Mouse (Mus musculus) stomach, postnatal 0 days (tissue): Measurements from ENCODE around the gene Tmem30c. TPM values are rescaled to one million over a fixed set of nuclear protein-coding genes. Genes with fewer than 3 reads are reported as not detected.
A peak's percentile ranks its signal among the peaks of the same experiment; 100 is the strongest.
"Not testable (repeated sequence)": the region's sequence is repeated elsewhere in the genome, so short reads cannot be mapped to it uniquely, and the experiment has no call there.

Source experiments
- ATAC-seq: fragments of 200-750 bp; cut with Nextera tagmentation; 2 replicates; pipeline ENCODE4 v1.8.0; 2017; ENCODE audit not compliant: low FRiP score, low TSS enrichment
- DNase-seq: peaks from one replicate; pipeline ENCODE4 v3.0.0-alpha.2; 2016; ENCODE audit warnings: low spot score
- H3K27ac ChIP-seq: fragments of 300-500 bp; sonication (generic); replicated peaks from 2 replicates; pipeline ENCODE4 v1.5.1; 2014; ENCODE audit warnings: mild to moderate bottlenecking, control low read depth
- H3K27me3 ChIP-seq: fragments of 300-500 bp; sonication (generic); 2 replicates; pipeline ENCODE4 v1.6.1; 2014; ENCODE audit warnings: low read length; ENCODE audit not compliant: control insufficient read depth, insufficient read depth
- H3K36me3 ChIP-seq: fragments of 300-500 bp; sonication (generic); 2 replicates; pipeline ENCODE4 v1.6.1; 2014; ENCODE audit warnings: low read length, mixed read lengths; ENCODE audit not compliant: control insufficient read depth, insufficient read depth
- H3K4me1 ChIP-seq: fragments of 300-500 bp; sonication (generic); replicated peaks from 2 replicates; pipeline ENCODE4 v1.6.1; 2014; ENCODE audit warnings: antibody characterized with exemption; ENCODE audit not compliant: control insufficient read depth, insufficient read depth
- H3K4me2 ChIP-seq: fragments of 300-500 bp; sonication (generic); replicated peaks from 2 replicates; pipeline ENCODE4 v1.6.1; 2014; ENCODE audit warnings: low read depth, mild to moderate bottlenecking, control low read depth, moderate library complexity
- H3K4me3 ChIP-seq: fragments of 300-500 bp; sonication (generic); 2 replicates; pipeline ENCODE4 v1.5.1; 2014; ENCODE audit warnings: low read depth, low read length, control low read depth
- H3K9ac ChIP-seq: fragments of 300-500 bp; sonication (generic); 2 replicates; pipeline ENCODE4 v1.6.1; 2014; ENCODE audit warnings: mild to moderate bottlenecking, low read length, control low read depth, mixed read lengths
- H3K9me3 ChIP-seq: fragments of 300-500 bp; sonication (generic); 2 replicates; pipeline ENCODE4 v1.6.1; 2016; ENCODE audit warnings: low read length; ENCODE audit not compliant: control insufficient read depth
- CTCF ChIP-seq: IDR thresholded peaks from 2 replicates; pipeline ENCODE4 v1.5.1; 2016; ENCODE audit warnings: antibody characterized with exemption, low read depth, mild to moderate bottlenecking, moderate library complexity
- EP300 ChIP-seq: optimal IDR thresholded peaks from 2 replicates; pipeline ENCODE3; 2016; ENCODE audit warnings: antibody characterized with exemption
- WGBS: fragments of 180-500 bp; shearing (Covaris S2); extraction: QIAGEN DNeasy Blood & Tissue Kit; methylation state at CpG from one replicate; pipeline ENCODE4 v1.1.7; 2014; 5-methylcytosine and 5-hydroxymethylcytosine counted together
- polyA plus RNA-seq: library from polyadenylated mRNA; unstranded; fragments of >200 nt; fragmentation: Nextera tagmentation; extraction: Ambion mirVana; gene quantifications from 2 replicates; pipeline ENCODE4 v1.2.1, GENCODE M21; 2015

Tmem30c gene
- polyA plus RNA-seq, 1 experiment from 2014 or later: not detected

GRCm38 (mm10) chr16:57235871-57236510, 56.7 kb downstream of the Tmem30c start:
- TF ChIP-seq CTCF (no peak), EP300 (no peak)
- no peak for ATAC-seq
- Histone ChIP-seq H3K9ac (no peak overlapping the region), H3K4me2 (no peak overlapping the region), H3K36me3 (no peaks in the 10 kb centered on the region), H3K9me3 (no peaks in the 10 kb centered on the region), H3K4me3 (no peak overlapping the region), H3K27me3 (no peaks in the 10 kb centered on the region), H3K27ac (no peak overlapping the region), H3K4me1 (no peaks in the 10 kb centered on the region)
- DNase-seq: no peak
- WGBS: 44% methylated on average over 7 of the region's 7 CpGs

DNA sequence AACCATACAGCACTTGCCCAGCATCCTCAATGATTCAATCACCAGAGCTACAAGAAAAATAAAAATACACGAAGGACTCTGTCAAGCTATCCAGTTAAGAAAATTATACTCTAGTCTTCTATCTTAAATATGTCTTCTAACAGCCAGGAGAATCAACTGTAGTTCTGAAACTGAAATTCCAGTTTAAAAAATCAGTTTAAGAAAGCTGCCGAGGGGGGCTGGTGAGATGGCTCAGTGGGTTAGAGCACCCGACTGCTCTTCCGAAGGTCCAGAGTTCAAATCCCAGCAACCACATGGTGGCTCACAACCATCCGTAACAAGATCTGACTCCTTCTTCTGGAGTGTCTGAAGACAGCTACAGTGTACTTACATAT, 60.7 kb downstream of the Tmem30c start:
- not testable (repeated sequence) for DNase-seq, H3K4me1 ChIP-seq, H3K27me3 ChIP-seq, H3K9me3 ChIP-seq, H3K36me3 ChIP-seq, ATAC-seq, H3K9ac ChIP-seq, H3K27ac ChIP-seq
- H3K4me2 ChIP-seq: peak overlapping the region; percentile 40; the same call in 1 of the 2 replicates
- peak overlapping the region; percentile 4; the same call in 1 of the 2 replicates for H3K4me3 ChIP-seq
- WGBS: 64% methylated on average over 4 of the region's 5 CpGs

GRCm38 (mm10) chr16:57231089-57231936, 61.4 kb downstream of the Tmem30c start, which contains the start of gene Tbc1d23:
Gene Tbc1d23 (minus strand): TSS chr16:57231504.
- peak; percentile 99 for DNase-seq
- no peaks in the 10 kb centered on the region for H3K36me3 ChIP-seq
- H3K4me2 ChIP-seq: peak within 1 kb of the TSS; percentile 79
- H3K9me3 ChIP-seq: no peaks in the 10 kb centered on the region
- peaks cover 2% of the 10 kb centered on the region; the same call in 1 of the 2 replicates for H3K4me1 ChIP-seq
- WGBS: under 1% methylated on average over 42 of the region's 42 CpGs
- peak within 1 kb of the TSS; percentile 97 for H3K4me3 ChIP-seq
- peak within 1 kb of the TSS; percentile 97 for H3K9ac ChIP-seq
- ATAC-seq: peak; percentile 100
- peak within 1 kb of the TSS; percentile 91 for H3K27ac ChIP-seq
- TF ChIP-seq CTCF (no peak; the same call in 1 of the 2 replicates), EP300 (no peak)
- H3K27me3 ChIP-seq: no peaks in the 10 kb centered on the region

DNA sequence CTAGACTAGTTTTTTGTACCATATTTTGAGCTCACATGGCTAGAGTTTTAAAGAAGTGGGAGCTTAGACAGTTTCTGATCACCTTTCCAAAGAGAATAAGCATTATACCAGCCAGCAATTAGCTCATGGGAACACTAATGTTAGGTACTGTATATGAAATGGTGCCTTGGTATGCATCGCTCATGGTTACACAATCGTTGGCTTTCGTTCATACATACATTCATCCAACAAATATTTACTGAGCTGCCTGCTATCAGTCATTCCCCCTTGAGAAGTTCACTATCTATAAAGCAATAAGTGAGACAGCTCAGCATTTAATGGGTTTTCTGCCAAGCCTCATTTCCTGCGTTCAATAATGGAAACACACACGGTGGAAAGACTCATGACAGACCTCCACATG, 66.2 kb downstream of the Tmem30c start:
- Histone ChIP-seq H3K4me1 (peaks cover 2% of the 10 kb centered on the region; the same call in 1 of the 2 replicates), H3K4me3 (no peak overlapping the region), H3K9ac (no peak overlapping the region), H3K4me2 (no peak overlapping the region), H3K27ac (no peak overlapping the region), H3K36me3 (no peaks in the 10 kb centered on the region), H3K9me3 (no peaks in the 10 kb centered on the region), H3K27me3 (no peaks in the 10 kb centered on the region)
- TF ChIP-seq EP300: no peak
- TF ChIP-seq CTCF: no peak
- DNase-seq (no peak), ATAC-seq (no peak)
- 52% methylated on average over 5 of the region's 5 CpGs for WGBS

DNA sequence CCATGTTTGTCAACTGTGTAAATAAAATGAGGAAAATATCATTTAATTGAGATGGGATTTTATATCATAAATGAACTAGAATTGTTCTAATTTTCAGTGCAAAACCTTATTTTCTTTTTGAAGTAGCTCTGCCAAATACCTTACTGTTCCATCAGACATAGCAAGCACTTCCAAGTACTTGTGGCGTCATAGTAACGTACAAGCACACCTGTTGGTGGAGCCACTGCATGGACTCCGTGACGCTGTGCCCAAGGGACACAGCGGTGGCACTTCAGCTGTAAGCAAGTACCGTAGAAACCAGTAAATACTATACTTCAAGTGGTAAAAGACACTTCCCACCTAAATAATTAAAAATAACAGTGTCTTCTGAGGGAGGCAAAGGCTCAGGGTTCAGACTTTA, 72.3 kb downstream of the Tmem30c start:
- H3K4me3 ChIP-seq: no peak overlapping the region

More for the DNA sequence above, 72.3 kb downstream of the Tmem30c start:
- H3K9ac ChIP-seq: no peak overlapping the region
- no peak overlapping the region for H3K4me2 ChIP-seq
- DNase-seq: no peak
- no peak for TF ChIP-seq CTCF
- no peak for TF ChIP-seq EP300
- no peak overlapping the region for H3K27ac ChIP-seq
- H3K9me3 ChIP-seq: no peaks in the 10 kb centered on the region
- no peaks in the 10 kb centered on the region for H3K27me3 ChIP-seq
- no peak for ATAC-seq
- no peaks in the 10 kb centered on the region for H3K4me1 ChIP-seq
- H3K36me3 ChIP-seq: peaks cover 4% of the 10 kb centered on the region; the same call in 1 of the 2 replicates
- 95% methylated on average over 6 of the region's 6 CpGs for WGBS

Other genes starting within 250 kb of the Tmem30c start
- gene Tmem45a2, start 221.5 kb downstream of the Tmem30c start, polyA plus RNA-seq: 30.4 and 31.5 TPM in 2 replicates
- gene Tomm70a, start 171.2 kb downstream of the Tmem30c start, polyA plus RNA-seq: 26.5 and 27.2 TPM in 2 replicates
- 40.2 and 41.3 TPM in 2 replicates for gene Nit2, start 125.5 kb downstream of the Tmem30c start, polyA plus RNA-seq
- 16.9 and 17.1 TPM in 2 replicates for gene Tbc1d23, start 61.4 kb downstream of the Tmem30c start, polyA plus RNA-seq
- 35.3 and 41.6 TPM in 2 replicates for gene Filip1l, start 60.2 kb upstream of the Tmem30c start, polyA plus RNA-seq